Mouse (Mus musculus): Measurements from ENCODE around the gene Esrrg. TPM values are rescaled to one million over a fixed set of nuclear protein-coding genes. Genes with fewer than 3 reads are reported as not detected.

The Esrrg gene
- polyA plus RNA-seq, 1 experiment from 2014 or later, result 23.5 TPM

- H3K27ac ChIP-seq (ENCODE audit: low read length), result no peak overlapping the region
- no peaks in the 10 kb centered on the region for H3K4me1 ChIP-seq (ENCODE audit: control insufficient read depth, insufficient read depth, low read length)
- H3K9ac ChIP-seq (ENCODE audit: low read length), result no peak overlapping the region
- WGBS, result 76% methylated on average over 7 of the region's 7 CpGs
- no peak for ATAC-seq (replicated peaks; ENCODE audit: extremely low read depth, insufficient read depth, low FRiP score)
- no peaks in the 10 kb centered on the region for H3K36me3 ChIP-seq (ENCODE audit: control insufficient read depth, insufficient read depth)
- no peaks in the 10 kb centered on the region; the same call in 1 of the 2 replicates for H3K9me3 ChIP-seq (replicated peaks; ENCODE audit: control insufficient read depth, low read length)
- H3K27me3 ChIP-seq (ENCODE audit: control insufficient read depth, insufficient read depth, low read length), result no peaks in the 10 kb centered on the region
- no peak overlapping the region for H3K4me2 ChIP-seq (ENCODE audit: low read depth, low read length)
- H3K4me3 ChIP-seq (ENCODE audit: low read length), result no peak overlapping the region
These were observed 648.9 kb downstream of the Esrrg start for GRCm38 (mm10) chr1:188257500-188257899.

GRCm38 (mm10) chr1:188260259-188261107 lies 651.9 kb downstream of the Esrrg start:
- 70% methylated on average over 6 of the region's 6 CpGs for whole genome bisulfite sequencing
- Histone ChIP-seq H3K36me3 (ENCODE audit: control insufficient read depth, insufficient read depth) (no peaks in the 10 kb centered on the region), H3K4me1 (ENCODE audit: control insufficient read depth, insufficient read depth, low read length) (no peaks in the 10 kb centered on the region), H3K9me3 (replicated peaks; ENCODE audit: control insufficient read depth, low read length) (no peaks in the 10 kb centered on the region), H3K27me3 (ENCODE audit: control insufficient read depth, insufficient read depth, low read length) (no peaks in the 10 kb centered on the region), H3K4me3 (ENCODE audit: low read length) (no peak overlapping the region), H3K9ac (ENCODE audit: low read length) (no peak overlapping the region), H3K4me2 (ENCODE audit: low read depth, low read length) (no peak overlapping the region), H3K27ac (ENCODE audit: low read length) (no peak overlapping the region)
- ATAC-seq (replicated peaks; ENCODE audit: extremely low read depth, insufficient read depth, low FRiP score), result no peak

GRCm38 (mm10) chr1:188261903-188262682 lies 653.5 kb downstream of the Esrrg start, which contains the start of gene Ush2a:
Gene Ush2a, plus strand, starts transcription at chr1:188262023.
- H3K4me1 ChIP-seq (ENCODE audit: control insufficient read depth, insufficient read depth, low read length), result no peaks in the 10 kb centered on the region
- no peak within 1 kb of the TSS for H3K27ac ChIP-seq (ENCODE audit: low read length)
- H3K9ac ChIP-seq (ENCODE audit: low read length), result no peak within 1 kb of the TSS
- ATAC-seq (replicated peaks; ENCODE audit: extremely low read depth, insufficient read depth, low FRiP score), result no peak
- WGBS, result 75% methylated on average over 10 of the region's 10 CpGs
- H3K27me3 ChIP-seq (ENCODE audit: control insufficient read depth, insufficient read depth, low read length), result no peaks in the 10 kb centered on the region
- no peak within 1 kb of the TSS for H3K4me3 ChIP-seq (ENCODE audit: low read length)
- no peaks in the 10 kb centered on the region for H3K36me3 ChIP-seq (ENCODE audit: control insufficient read depth, insufficient read depth)
- H3K4me2 ChIP-seq (ENCODE audit: low read depth, low read length), result no peak within 1 kb of the TSS
- no peaks in the 10 kb centered on the region for H3K9me3 ChIP-seq (replicated peaks; ENCODE audit: control insufficient read depth, low read length)

All from heart, embryonic 16.5 days (tissue).